Mouse (Mus musculus): ENCODE results near the gene Npas2. TPM values are rescaled to one million over a fixed set of nuclear protein-coding genes. Genes with fewer than 3 reads are reported as not detected.
A peak's percentile ranks its signal among the peaks of the same experiment; 100 is the strongest.

The Npas2 gene
- total and polyA plus RNA-seq, 3 experiments = not detected

- H3K79me2 ChIP-seq (ENCODE audit: control insufficient read depth, insufficient read depth, low read length, poor library complexity) = peaks cover 25% of the 10 kb centered on the region
- no peaks in the 10 kb centered on the region for H3K9me3 ChIP-seq (replicated peaks; ENCODE audit: insufficient read depth, low read length)
- TF ChIP-seq HCFC1 (IDR thresholded peaks at IDR 0.05; ENCODE audit: low read depth, low read length) (peak; percentile 90), ZMIZ1 (IDR thresholded peaks at IDR 0.05; ENCODE audit: low read depth, low read length) (peak; percentile 10; the same call in 1 of the 2 replicates), POLR2AphosphoS2 (IDR thresholded peaks at IDR 0.05; ENCODE audit: low read length) (no peak; the same call in 1 of the 2 replicates), EP300 (IDR thresholded peaks at IDR 0.05; ENCODE audit: low read depth in 1 of 2, low read length in 2 of 2) (no peak), RCOR1 (IDR thresholded peaks at IDR 0.05; ENCODE audit: low read depth, low read length) (0 out of 2 replicates have a peak, but pooled peaks have one; percentile 44), UBTF (IDR thresholded peaks at IDR 0.05; ENCODE audit: borderline replicate concordance, insufficient read depth, low read depth, low read length) (peak; percentile 44; the same call in 1 of the 2 replicates), MEF2A (IDR thresholded peaks at IDR 0.05; ENCODE audit: extremely low read depth, insufficient replicate concordance, low read depth, low read length, poor library complexity, severe bottlenecking) (no peak), E2F4 (IDR thresholded peaks at IDR 0.05; ENCODE audit: borderline replicate concordance, low read depth, low read length) (no peak), MXI1 (IDR thresholded peaks at IDR 0.05; ENCODE audit: low read depth, low read length) (peak; percentile 31), JUND (IDR thresholded peaks at IDR 0.05; ENCODE audit: low read depth, low read length) (no peak), ELF1 (IDR thresholded peaks at IDR 0.05; ENCODE audit: low read depth, low read length) (peak; percentile 81), TCF12 (IDR thresholded peaks at IDR 0.05; ENCODE audit: low read depth, low read length) (peak; percentile 74), POLR2A (IDR thresholded peaks at IDR 0.05; ENCODE audit: control insufficient read depth in 1 of 2, insufficient read depth in 1 of 2, low read depth in 1 of 2, low read length in 2 of 2, poor library complexity in 1 of 2) (peak; percentile 85 to 87; a peak in 3 of 4 replicates), ETS1 (IDR thresholded peaks at IDR 0.05; ENCODE audit: low read depth, low read length) (peak; percentile 11; the same call in 1 of the 2 replicates), MAZ (IDR thresholded peaks at IDR 0.05; ENCODE audit: low read depth, low read length) (peak; percentile 62; the same call in 1 of the 2 replicates), CTCF (IDR thresholded peaks at IDR 0.05 in 2 of 3, conservative IDR thresholded peaks at IDR 0.05 in 1 of 3; ENCODE audit: control insufficient read depth in 1 of 3, insufficient read depth in 1 of 3, low read depth in 2 of 3, low read length in 3 of 3, poor library complexity in 1 of 3, severe bottlenecking in 1 of 3) (no peak), KAT2A (conservative IDR thresholded peaks at IDR 0.05; ENCODE audit: low read depth, low read length) (peak; percentile 81), MAX (IDR thresholded peaks at IDR 0.05; ENCODE audit: low read length) (no peak; the same call in 1 of the 2 replicates), USF1 (IDR thresholded peaks at IDR 0.05; ENCODE audit: low read depth, low read length) (peak; percentile 76), CHD2 (IDR thresholded peaks at IDR 0.05; ENCODE audit: low read length) (no peak), TAL1 (IDR thresholded peaks at IDR 0.05; ENCODE audit: low read length) (no peak), ZC3H11A (IDR thresholded peaks at IDR 0.05; ENCODE audit: low read depth, low read length) (no peak), RAD21 (IDR thresholded peaks at IDR 0.05; ENCODE audit: low read depth, low read length) (no peak), TBP (IDR thresholded peaks at IDR 0.05; ENCODE audit: low read depth, low read length) (peak; percentile 70; the same call in 1 of the 2 replicates), NELFE (IDR thresholded peaks at IDR 0.05; ENCODE audit: low read depth, low read length) (peak; percentile 93), MYC (IDR thresholded peaks at IDR 0.05; ENCODE audit: low read depth, low read length) (0 out of 2 replicates have a peak, but pooled peaks have one; percentile 37), GATA1 (IDR thresholded peaks at IDR 0.05; ENCODE audit: low read depth, low read length) (no peak), ZKSCAN1 (IDR thresholded peaks at IDR 0.05; ENCODE audit: low read depth, low read length) (no peak)
- peaks cover 25 to 26% of the 10 kb centered on the region in 2 experiments for H3K36me3 ChIP-seq (ENCODE audit: control insufficient read depth in 1 of 2, insufficient read depth in 2 of 2, low read length in 2 of 2)
- peak; percentile 96 for DNase-seq (ENCODE audit: low read depth, low spot score)
- H3K27ac ChIP-seq (ENCODE audit: control insufficient read depth, low read depth, low read length) = peak within 1 kb of the TSS; percentile 81
- peak within 1 kb of the TSS; percentile 98 for H3K9ac ChIP-seq (ENCODE audit: control insufficient read depth, low read depth, low read length, poor library complexity, severe bottlenecking)
- no peaks in the 10 kb centered on the region for H3K27me3 ChIP-seq (ENCODE audit: control insufficient read depth in 1 of 2, insufficient read depth in 2 of 2, low read length in 2 of 2)
- peaks cover 2 to 21% of the 10 kb centered on the region in 2 experiments; a peak in 2 of 4 replicates for H3K4me1 ChIP-seq (ENCODE audit: control insufficient read depth in 1 of 2, insufficient read depth in 2 of 2, low read length in 2 of 2)
- H3K4me3 ChIP-seq (ENCODE audit: control insufficient read depth in 1 of 2, insufficient read depth in 1 of 2, low read depth in 2 of 2, low read length in 2 of 2) = peak within 1 kb of the TSS; percentile 97 to 98
These were observed 174.2 kb downstream of the Npas2 start, which contains the start of gene Rpl31 for GRCm38 (mm10) chr1:39367601-39368266. TSS of gene Rpl31 (plus strand) at chr1:39367842.

Data from MEL (cell line).